Mouse (Mus musculus) forebrain, postnatal 0 days (tissue): ENCODE results near the gene Gtf2a1. TPM values are rescaled to one million over a fixed set of nuclear protein-coding genes. Genes with fewer than 3 reads are reported as not detected.
"Not testable (repeated sequence)": the region's sequence is repeated elsewhere in the genome, so short reads cannot be mapped to it uniquely, and the experiment has no call there.

Source experiments
- ATAC-seq: fragments of 200-750 bp; cut with Nextera tagmentation; 2 replicates; pipeline ENCODE4 v1.8.0; 2017; ENCODE audit warnings: mild to moderate bottlenecking, moderate library complexity
- DNase-seq: peaks from one replicate; pipeline ENCODE4 v3.0.0-alpha.2; 2015
- H3K27ac ChIP-seq: fragments of 300-500 bp; sonication (generic); 2 replicates; pipeline ENCODE4 v1.5.1; 2014; ENCODE audit warnings: low read depth, mild to moderate bottlenecking, antibody characterized with exemption, low read length, moderate library complexity, mixed read lengths
- H3K27me3 ChIP-seq: fragments of 300-500 bp; sonication (generic); 2 replicates; pipeline ENCODE4 v1.6.1; 2014; ENCODE audit warnings: mild to moderate bottlenecking, low read length, mixed read lengths; ENCODE audit not compliant: insufficient read depth
- H3K36me3 ChIP-seq: fragments of 300-500 bp; sonication (generic); 2 replicates; pipeline ENCODE4 v1.6.1; 2014; ENCODE audit warnings: mild to moderate bottlenecking, moderate library complexity; ENCODE audit not compliant: insufficient read depth
- H3K4me1 ChIP-seq: fragments of 300-500 bp; sonication (generic); 2 replicates; pipeline ENCODE4 v1.6.1; 2014; ENCODE audit warnings: antibody characterized with exemption; ENCODE audit not compliant: insufficient read depth
- H3K4me2 ChIP-seq: fragments of 300-500 bp; sonication (generic); 2 replicates; pipeline ENCODE4 v1.6.1; 2014; ENCODE audit warnings: low read depth, mild to moderate bottlenecking, moderate library complexity
- H3K4me3 ChIP-seq: fragments of 300-500 bp; sonication (generic); 2 replicates; pipeline ENCODE4 v1.5.1; 2014; ENCODE audit warnings: low read depth, low read length, mixed read lengths
- H3K9ac ChIP-seq: fragments of 300-500 bp; sonication (generic); 2 replicates; pipeline ENCODE4 v1.6.1; 2014; ENCODE audit warnings: mild to moderate bottlenecking
- H3K9me3 ChIP-seq: fragments of 300-500 bp; sonication (generic); 2 replicates; pipeline ENCODE4 v1.6.1; 2016; ENCODE audit warnings: low read length
- CTCF ChIP-seq: sonication (generic); IDR thresholded peaks from 2 replicates; pipeline ENCODE4 v1.5.1; 2016; ENCODE audit warnings: antibody characterized with exemption, control low read depth, low read depth
- WGBS: fragments of 180-500 bp; shearing (Covaris S2); extraction: QIAGEN DNeasy Blood & Tissue Kit; methylation state at CpG from one replicate; pipeline ENCODE4 v1.1.7; 2014; 5-methylcytosine and 5-hydroxymethylcytosine counted together
- polyA plus RNA-seq: library from polyadenylated mRNA; unstranded; fragments of >200 nt; fragmentation: Nextera tagmentation; extraction: Ambion mirVana; gene quantifications from 2 replicates; pipeline ENCODE4 v1.2.1, GENCODE M21; 2015
- total RNA-seq: library from RNA; depleted of rRNA; stranded (reverse); fragments of >200 nt; gene quantifications from 2 replicates; pipeline ENCODE4 v1.2.3, GENCODE M21; 2014

The Gtf2a1 gene
- total and polyA plus RNA-seq, 2 experiments from 2014 or later: 33.6 to 37.3 TPM

DNA sequence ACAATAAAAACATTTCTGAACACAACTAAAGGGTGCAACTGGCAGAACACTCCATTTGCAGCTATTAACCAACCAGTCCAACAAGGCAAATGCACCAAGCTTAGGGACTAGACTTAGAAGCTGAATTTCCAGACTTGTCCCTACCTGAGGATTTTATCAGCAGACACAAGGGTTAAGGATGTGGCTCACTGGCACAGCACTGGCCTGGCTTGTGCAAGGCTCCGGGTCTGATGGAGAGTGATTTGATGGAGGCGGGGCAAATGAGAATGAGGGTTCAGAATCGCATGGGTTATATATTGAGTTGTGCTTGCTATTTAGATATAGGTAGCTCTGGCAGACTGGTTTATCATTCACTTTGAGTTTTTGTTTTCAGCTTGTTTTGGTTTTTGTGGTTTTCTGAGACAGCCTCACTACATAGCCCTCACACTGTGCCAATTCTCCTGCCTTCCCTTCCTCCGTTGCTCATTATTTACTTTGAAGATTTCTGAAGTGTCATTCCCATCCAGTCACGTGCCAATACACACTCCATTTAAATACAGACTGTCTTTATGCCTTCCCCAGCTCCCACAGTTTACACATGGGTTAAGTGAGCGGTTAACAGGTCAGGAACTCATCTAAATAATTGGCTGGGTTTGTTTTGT lies 7.8 kb downstream of the Gtf2a1 start:
- 28% methylated on average over 6 of the region's 6 CpGs for WGBS
- ATAC-seq: peak; percentile 12; the same call in 1 of the 2 replicates
- Histone ChIP-seq H3K4me1 (peaks cover 18% of the 10 kb centered on the region), H3K9me3 (no peaks in the 10 kb centered on the region), H3K4me2 (peak overlapping the region; percentile 33; the same call in 1 of the 2 replicates), H3K9ac (peak overlapping the region; percentile 43; the same call in 1 of the 2 replicates), H3K27ac (no peak overlapping the region), H3K4me3 (no peak overlapping the region), H3K36me3 (peaks cover 13% of the 10 kb centered on the region), H3K27me3 (no peaks in the 10 kb centered on the region)
- TF ChIP-seq CTCF: no peak
- no peak for DNase-seq

GRCm38 (mm10) chr12:91581204-91582070 lies 8.8 kb downstream of the Gtf2a1 start:
- Histone ChIP-seq H3K9me3 (no peaks in the 10 kb centered on the region), H3K9ac (no peak overlapping the region), H3K36me3 (peaks cover 13% of the 10 kb centered on the region), H3K4me3 (no peak overlapping the region), H3K27ac (no peak overlapping the region), H3K4me1 (peaks cover 10% of the 10 kb centered on the region; the same call in 1 of the 2 replicates), H3K27me3 (no peaks in the 10 kb centered on the region), H3K4me2 (no peak overlapping the region)
- WGBS: 93% methylated on average over 6 of the region's 6 CpGs
- ATAC-seq: no peak
- no peak for DNase-seq
- no peak for TF ChIP-seq CTCF

DNA sequence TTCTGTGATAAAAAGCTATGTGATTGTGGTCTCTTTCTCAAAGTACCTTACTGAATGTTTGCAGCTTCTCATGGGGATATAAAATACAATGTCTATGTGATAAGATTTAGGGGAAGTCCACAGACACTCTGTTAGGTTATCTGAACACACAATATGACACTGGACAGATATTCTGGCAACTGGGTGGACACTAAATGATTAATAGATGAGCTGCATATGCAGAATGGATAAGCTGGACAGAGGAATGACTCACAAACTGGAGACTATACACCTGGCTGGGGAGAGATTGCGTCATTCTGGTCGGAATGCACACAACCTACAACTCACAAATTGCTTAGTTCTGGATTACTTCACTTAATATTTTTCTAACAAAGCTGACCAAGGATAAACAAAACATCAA lies 10.6 kb downstream of the Gtf2a1 start:
- Histone ChIP-seq H3K9me3 (no peaks in the 10 kb centered on the region), H3K9ac (no peak overlapping the region), H3K27ac (no peak overlapping the region), H3K4me3 (no peak overlapping the region), H3K4me1 (peaks cover 10% of the 10 kb centered on the region; the same call in 1 of the 2 replicates), H3K27me3 (no peaks in the 10 kb centered on the region), H3K4me2 (no peak overlapping the region), H3K36me3 (peaks cover 23% of the 10 kb centered on the region)
- ATAC-seq (no peak), DNase-seq (no peak)
- TF ChIP-seq CTCF: no peak
- 96% methylated on average over 2 of the region's 2 CpGs for WGBS

DNA sequence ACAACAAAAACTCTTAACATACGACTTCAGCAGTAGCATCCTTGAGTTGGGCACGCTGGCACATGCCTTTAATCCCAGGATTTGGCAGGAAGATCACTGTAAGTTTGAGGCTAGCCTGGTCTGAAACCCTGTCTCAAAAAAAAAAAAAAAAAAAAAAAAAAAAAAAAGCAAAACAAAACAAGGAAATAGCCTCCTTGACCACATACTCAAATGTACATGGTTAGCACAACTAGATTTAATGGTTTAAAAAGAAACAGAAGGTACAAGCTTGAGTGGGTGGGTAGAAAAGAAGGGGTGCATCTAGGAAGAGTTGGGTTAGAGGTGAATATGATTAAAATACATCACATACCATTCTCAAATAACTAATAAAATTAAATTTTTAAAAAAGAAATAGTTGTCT lies 18.6 kb downstream of the Gtf2a1 start:
- WGBS: 84% methylated on average over 2 of the region's 2 CpGs
- H3K9me3 ChIP-seq: no peaks in the 10 kb centered on the region
- H3K27me3 ChIP-seq: no peaks in the 10 kb centered on the region
- H3K9ac ChIP-seq: no peak overlapping the region
- ATAC-seq (no peak), DNase-seq (no peak)
- H3K36me3 ChIP-seq: peaks cover 57% of the 10 kb centered on the region
- no peak overlapping the region for H3K4me2 ChIP-seq
- no peaks in the 10 kb centered on the region for H3K4me1 ChIP-seq
- no peak overlapping the region for H3K27ac ChIP-seq
- no peak for TF ChIP-seq CTCF
- H3K4me3 ChIP-seq: no peak overlapping the region

DNA sequence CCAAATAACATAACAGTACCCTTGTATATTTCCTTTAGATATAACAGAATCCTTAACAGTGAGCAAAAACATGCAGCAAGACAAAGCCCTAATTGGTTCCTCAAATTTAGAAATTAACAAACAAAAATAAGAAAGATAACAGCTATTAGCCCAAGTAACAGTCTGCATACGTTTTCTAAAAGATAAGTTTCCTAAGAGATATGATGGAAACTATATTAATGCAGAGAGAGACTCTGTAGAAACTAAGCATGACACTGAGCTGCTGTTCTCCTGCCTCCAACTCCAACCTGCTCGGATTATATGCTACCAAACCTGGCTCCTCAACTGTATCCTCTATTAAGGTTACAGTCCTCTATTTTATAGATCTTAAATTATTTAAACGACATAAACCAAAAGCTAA lies 21.0 kb downstream of the Gtf2a1 start:
- Histone ChIP-seq H3K4me1 (no peaks in the 10 kb centered on the region), H3K9me3 (no peaks in the 10 kb centered on the region), H3K4me3 (no peak overlapping the region), H3K9ac (no peak overlapping the region), H3K27me3 (no peaks in the 10 kb centered on the region), H3K27ac (no peak overlapping the region), H3K36me3 (peaks cover 58% of the 10 kb centered on the region), H3K4me2 (no peak overlapping the region)
- ATAC-seq (no peak), DNase-seq (no peak)
- no peak for TF ChIP-seq CTCF
- WGBS: 89% methylated on average over 3 of the region's 3 CpGs

- Histone ChIP-seq H3K27ac (no peak overlapping the region), H3K27me3 (no peaks in the 10 kb centered on the region), H3K9me3 (no peaks in the 10 kb centered on the region), H3K4me3 (no peak overlapping the region), H3K4me1 (no peaks in the 10 kb centered on the region), H3K9ac (no peak overlapping the region), H3K36me3 (peaks cover 53% of the 10 kb centered on the region), H3K4me2 (no peak overlapping the region)
- 94% methylated on average over 4 of the region's 4 CpGs for WGBS
- ATAC-seq (no peak), DNase-seq (no peak)
- no peak for TF ChIP-seq CTCF
Measured at GRCm38 (mm10) chr12:91567145-91567544, 23.1 kb downstream of the Gtf2a1 start.

DNA sequence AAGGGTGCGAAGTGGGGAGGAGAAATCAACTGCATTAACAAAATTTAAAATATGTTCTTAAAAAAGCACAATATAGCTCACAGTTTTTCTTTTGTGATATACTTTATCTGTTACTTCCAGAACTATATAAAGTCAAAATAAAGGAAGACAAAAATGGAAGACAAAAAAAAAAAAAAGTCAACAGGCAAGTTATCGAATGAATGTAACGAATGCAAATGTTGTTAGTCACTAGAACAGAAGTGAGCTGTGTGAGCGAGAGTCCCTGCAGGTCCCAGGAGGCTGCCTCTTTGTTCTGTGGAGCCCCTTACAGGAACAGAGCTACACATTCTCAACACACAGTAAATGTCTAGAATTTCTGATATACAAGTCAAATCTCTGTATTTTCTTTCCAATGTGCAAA lies 32.1 kb downstream of the Gtf2a1 start:
- not testable (repeated sequence) for H3K36me3 ChIP-seq, H3K4me3 ChIP-seq, H3K9me3 ChIP-seq, H3K4me1 ChIP-seq, DNase-seq, H3K27ac ChIP-seq, H3K27me3 ChIP-seq, H3K9ac ChIP-seq, H3K4me2 ChIP-seq, ATAC-seq
- WGBS: 58% methylated on average over 4 of the region's 4 CpGs

DNA sequence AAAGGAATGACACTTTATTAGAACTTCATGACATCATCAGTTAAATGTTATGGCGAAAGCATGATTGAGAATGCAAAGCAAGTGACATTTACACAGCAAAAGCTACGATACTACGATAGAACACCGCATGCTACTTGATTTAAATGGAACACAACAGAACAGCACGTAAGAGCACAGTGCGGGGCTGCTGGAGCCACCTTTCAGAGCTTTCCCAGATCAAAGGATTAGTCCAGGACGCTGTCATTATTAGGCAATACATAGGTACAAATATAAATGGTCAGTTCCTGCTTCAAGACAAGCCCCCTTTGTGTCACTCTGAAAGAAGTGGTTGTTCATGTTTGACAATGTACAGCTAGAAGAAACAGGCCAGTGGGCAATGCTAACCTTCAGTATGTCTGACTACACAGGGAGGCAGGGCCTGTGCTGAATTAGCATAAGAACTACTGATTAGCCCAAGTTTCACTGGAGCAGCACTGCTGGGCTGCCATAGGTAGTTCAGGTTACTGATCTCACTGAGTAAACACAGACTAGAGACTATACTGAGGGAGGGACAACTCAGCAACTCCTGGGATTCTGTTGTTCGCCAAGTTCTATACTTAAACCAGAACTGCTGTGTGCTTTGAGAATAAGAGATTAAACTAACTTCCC lies 32.8 kb downstream of the Gtf2a1 start:
- not testable (repeated sequence) for H3K36me3 ChIP-seq, ATAC-seq, H3K4me3 ChIP-seq, H3K9me3 ChIP-seq, H3K4me2 ChIP-seq, H3K27me3 ChIP-seq, H3K4me1 ChIP-seq, DNase-seq, H3K9ac ChIP-seq, H3K27ac ChIP-seq
- 52% methylated on average over 8 of the region's 8 CpGs for whole genome bisulfite sequencing
